Mouse (Mus musculus): Measurements from ENCODE around the gene Apeh. TPM values are rescaled to one million over a fixed set of nuclear protein-coding genes. Genes with fewer than 3 reads are reported as not detected.

Apeh gene
- total and polyA plus RNA-seq, 2 experiments from 2014 or later = 38.3 to 45.1 TPM

GRCm38 (mm10) chr9:108095518-108095917 lies 1.1 kb upstream of the Apeh start:
- TF ChIP-seq CTCF (IDR thresholded peaks at IDR 0.05) = peak; percentile 79
- Histone ChIP-seq H3K4me3 (ENCODE audit: low read depth, low read length) (peak overlapping the region; percentile 43), H3K36me3 (ENCODE audit: insufficient read depth, low read length) (peaks cover 49% of the 10 kb centered on the region), H3K9ac (replicated peaks; ENCODE audit: low read length, poor library complexity, severe bottlenecking) (no peak overlapping the region), H3K9me3 (ENCODE audit: low read length) (no peaks in the 10 kb centered on the region), H3K4me2 (ENCODE audit: low read depth, low read length, poor library complexity, severe bottlenecking) (peak overlapping the region; percentile 86), H3K27ac (ENCODE audit: low read depth, low read length) (no peak overlapping the region), H3K4me1 (ENCODE audit: insufficient read depth, low read length) (no peaks in the 10 kb centered on the region; the same call in 1 of the 2 replicates), H3K27me3 (ENCODE audit: insufficient read depth, low read length) (no peaks in the 10 kb centered on the region)
- 11% methylated on average over 3 of the region's 3 CpGs for WGBS
- peak; percentile 77 for DNase-seq (ENCODE audit: low spot score)
- ATAC-seq (ENCODE audit: low FRiP score) = no peak

GRCm38 (mm10) chr9:108094998-108095411 lies 599 bp upstream of the Apeh start:
- H3K27ac ChIP-seq (ENCODE audit: low read depth, low read length) = peak overlapping the region; percentile 53; the same call in 1 of the 2 replicates
- peak overlapping the region; percentile 86 for H3K4me2 ChIP-seq (ENCODE audit: low read depth, low read length, poor library complexity, severe bottlenecking)
- no peaks in the 10 kb centered on the region for H3K9me3 ChIP-seq (ENCODE audit: low read length)
- H3K36me3 ChIP-seq (ENCODE audit: insufficient read depth, low read length) = peaks cover 53% of the 10 kb centered on the region
- no peaks in the 10 kb centered on the region; the same call in 1 of the 2 replicates for H3K4me1 ChIP-seq (ENCODE audit: insufficient read depth, low read length)
- ATAC-seq (ENCODE audit: low FRiP score) (peak; percentile 13; the same call in 1 of the 2 replicates), DNase-seq (ENCODE audit: low spot score) (no peak)
- H3K27me3 ChIP-seq (ENCODE audit: insufficient read depth, low read length) = no peaks in the 10 kb centered on the region
- H3K9ac ChIP-seq (replicated peaks; ENCODE audit: low read length, poor library complexity, severe bottlenecking) = peak overlapping the region; percentile 68
- under 1% methylated on average over 16 of the region's 16 CpGs for WGBS
- peak overlapping the region; percentile 43 for H3K4me3 ChIP-seq (ENCODE audit: low read depth, low read length)
- no peak for TF ChIP-seq CTCF (IDR thresholded peaks at IDR 0.05)

GRCm38 (mm10) chr9:108093586-108093985 lies 820 bp downstream of the Apeh start:
- Histone ChIP-seq H3K4me3 (ENCODE audit: low read depth, low read length) (peak overlapping the region; percentile 43), H3K4me1 (ENCODE audit: insufficient read depth, low read length) (no peaks in the 10 kb centered on the region; the same call in 1 of the 2 replicates), H3K27me3 (ENCODE audit: insufficient read depth, low read length) (no peaks in the 10 kb centered on the region), H3K4me2 (ENCODE audit: low read depth, low read length, poor library complexity, severe bottlenecking) (peak overlapping the region; percentile 86), H3K36me3 (ENCODE audit: insufficient read depth, low read length) (peaks cover 52% of the 10 kb centered on the region), H3K27ac (ENCODE audit: low read depth, low read length) (peak overlapping the region; percentile 53; the same call in 1 of the 2 replicates), H3K9me3 (ENCODE audit: low read length) (no peaks in the 10 kb centered on the region), H3K9ac (replicated peaks; ENCODE audit: low read length, poor library complexity, severe bottlenecking) (peak overlapping the region; percentile 68; the same call in 1 of the 2 replicates)
- ATAC-seq (ENCODE audit: low FRiP score) = no peak
- TF ChIP-seq CTCF (IDR thresholded peaks at IDR 0.05) = no peak
- DNase-seq (ENCODE audit: low spot score) = no peak
- WGBS = 64% methylated on average over 10 of the region's 10 CpGs

- no peak for ATAC-seq (ENCODE audit: low FRiP score)
- H3K4me3 ChIP-seq (ENCODE audit: low read depth, low read length) = no peak overlapping the region
- no peak for DNase-seq (ENCODE audit: low spot score)
- H3K36me3 ChIP-seq (ENCODE audit: insufficient read depth, low read length) = peaks cover 69% of the 10 kb centered on the region
- H3K9ac ChIP-seq (replicated peaks; ENCODE audit: low read length, poor library complexity, severe bottlenecking) = no peak overlapping the region
- H3K4me2 ChIP-seq (ENCODE audit: low read depth, low read length, poor library complexity, severe bottlenecking) = no peak overlapping the region
- 97% methylated on average over 7 of the region's 7 CpGs for WGBS
- H3K4me1 ChIP-seq (ENCODE audit: insufficient read depth, low read length) = no peaks in the 10 kb centered on the region; the same call in 1 of the 2 replicates
- H3K27me3 ChIP-seq (ENCODE audit: insufficient read depth, low read length) = no peaks in the 10 kb centered on the region
- H3K9me3 ChIP-seq (ENCODE audit: low read length) = no peaks in the 10 kb centered on the region
- TF ChIP-seq CTCF (IDR thresholded peaks at IDR 0.05) = no peak
- no peak overlapping the region for H3K27ac ChIP-seq (ENCODE audit: low read depth, low read length)
Measured at GRCm38 (mm10) chr9:108090611-108091120, 3.7 kb downstream of the Apeh start.

- H3K27me3 ChIP-seq (ENCODE audit: insufficient read depth, low read length) = peaks cover 14% of the 10 kb centered on the region; the same call in 1 of the 2 replicates
- H3K4me2 ChIP-seq (ENCODE audit: low read depth, low read length, poor library complexity, severe bottlenecking) = no peak overlapping the region
- H3K27ac ChIP-seq (ENCODE audit: low read depth, low read length) = no peak overlapping the region
- ATAC-seq (ENCODE audit: low FRiP score) (no peak), DNase-seq (ENCODE audit: low spot score) (no peak)
- 96% methylated on average over 4 of the region's 4 CpGs for WGBS
- H3K9ac ChIP-seq (replicated peaks; ENCODE audit: low read length, poor library complexity, severe bottlenecking) = no peak overlapping the region
- no peaks in the 10 kb centered on the region for H3K4me1 ChIP-seq (ENCODE audit: insufficient read depth, low read length)
- peaks cover 62% of the 10 kb centered on the region for H3K36me3 ChIP-seq (ENCODE audit: insufficient read depth, low read length)
- H3K9me3 ChIP-seq (ENCODE audit: low read length) = no peaks in the 10 kb centered on the region
- no peak for TF ChIP-seq CTCF (IDR thresholded peaks at IDR 0.05)
- H3K4me3 ChIP-seq (ENCODE audit: low read depth, low read length) = no peak overlapping the region
Measured at GRCm38 (mm10) chr9:108085261-108085660, 9.1 kb downstream of the Apeh start.

- DNase-seq (ENCODE audit: low spot score) = no peak
- Histone ChIP-seq H3K36me3 (ENCODE audit: insufficient read depth, low read length) (peaks cover 47% of the 10 kb centered on the region), H3K4me3 (ENCODE audit: low read depth, low read length) (no peak overlapping the region), H3K27ac (ENCODE audit: low read depth, low read length) (no peak overlapping the region), H3K27me3 (ENCODE audit: insufficient read depth, low read length) (peaks cover 14% of the 10 kb centered on the region; the same call in 1 of the 2 replicates), H3K9ac (replicated peaks; ENCODE audit: low read length, poor library complexity, severe bottlenecking) (no peak overlapping the region), H3K4me2 (ENCODE audit: low read depth, low read length, poor library complexity, severe bottlenecking) (no peak overlapping the region), H3K4me1 (ENCODE audit: insufficient read depth, low read length) (peaks cover 5% of the 10 kb centered on the region), H3K9me3 (ENCODE audit: low read length) (no peaks in the 10 kb centered on the region)
- WGBS = 85% methylated on average over 6 of the region's 6 CpGs
- ATAC-seq (ENCODE audit: low FRiP score) = no peak
- no peak for TF ChIP-seq CTCF (IDR thresholded peaks at IDR 0.05)
Measured at GRCm38 (mm10) chr9:108083561-108083960, 10.8 kb downstream of the Apeh start.

Measured in midbrain, postnatal 0 days (tissue).